Mouse (Mus musculus): ENCODE measurements around the gene Ms4a4d. TPM values are rescaled to one million over a fixed set of nuclear protein-coding genes. Genes with fewer than 3 reads are reported as not detected.
"Not testable (repeated sequence)": the region's sequence is repeated elsewhere in the genome, so short reads cannot be mapped to it uniquely, and the experiment has no call there.

Ms4a4d gene
- polyA plus RNA-seq, 1 experiment from 2014 or later, result 3.8 TPM

GRCm38 (mm10) chr19:11500796-11501195, 35.8 kb upstream of the Ms4a4d start:
- Histone ChIP-seq H3K9ac (replicated peaks; ENCODE audit: low read depth) (no peak overlapping the region), H3K4me3 (ENCODE audit: low read depth, low read length) (no peak overlapping the region), H3K36me3 (ENCODE audit: insufficient read depth, low read length) (no peaks in the 10 kb centered on the region), H3K27me3 (replicated peaks; ENCODE audit: insufficient read depth, low read length) (no peaks in the 10 kb centered on the region), H3K4me1 (ENCODE audit: insufficient read depth, low read depth, low read length) (no peaks in the 10 kb centered on the region), H3K27ac (ENCODE audit: low read length) (no peak overlapping the region), H3K4me2 (replicated peaks; ENCODE audit: low read depth, low read length) (no peak overlapping the region), H3K9me3 (ENCODE audit: low read length) (no peaks in the 10 kb centered on the region)
- DNase-seq (ENCODE audit: low spot score) (no peak), ATAC-seq (no peak)
- TF ChIP-seq CTCF (IDR thresholded peaks at IDR 0.05) (no peak), EP300 (IDR thresholded peaks at IDR 0.05) (no peak)
- WGBS, result 89% methylated on average over 1 of the region's 1 CpGs

- TF ChIP-seq EP300 (IDR thresholded peaks at IDR 0.05) (no peak), CTCF (IDR thresholded peaks at IDR 0.05) (no peak)
- Histone ChIP-seq H3K4me1 (ENCODE audit: insufficient read depth, low read depth, low read length) (no peaks in the 10 kb centered on the region), H3K4me3 (ENCODE audit: low read depth, low read length) (no peak overlapping the region), H3K9ac (replicated peaks; ENCODE audit: low read depth) (no peak overlapping the region), H3K27ac (ENCODE audit: low read length) (no peak overlapping the region), H3K4me2 (replicated peaks; ENCODE audit: low read depth, low read length) (no peak overlapping the region), H3K9me3 (ENCODE audit: low read length) (no peaks in the 10 kb centered on the region), H3K36me3 (ENCODE audit: insufficient read depth, low read length) (no peaks in the 10 kb centered on the region), H3K27me3 (replicated peaks; ENCODE audit: insufficient read depth, low read length) (no peaks in the 10 kb centered on the region)
- WGBS, result 78% methylated on average over 4 of the region's 4 CpGs
- ATAC-seq, result no peak
- no peak for DNase-seq (ENCODE audit: low spot score)
These were observed 35.3 kb upstream of the Ms4a4d start for GRCm38 (mm10) chr19:11501326-11501725.

DNA sequence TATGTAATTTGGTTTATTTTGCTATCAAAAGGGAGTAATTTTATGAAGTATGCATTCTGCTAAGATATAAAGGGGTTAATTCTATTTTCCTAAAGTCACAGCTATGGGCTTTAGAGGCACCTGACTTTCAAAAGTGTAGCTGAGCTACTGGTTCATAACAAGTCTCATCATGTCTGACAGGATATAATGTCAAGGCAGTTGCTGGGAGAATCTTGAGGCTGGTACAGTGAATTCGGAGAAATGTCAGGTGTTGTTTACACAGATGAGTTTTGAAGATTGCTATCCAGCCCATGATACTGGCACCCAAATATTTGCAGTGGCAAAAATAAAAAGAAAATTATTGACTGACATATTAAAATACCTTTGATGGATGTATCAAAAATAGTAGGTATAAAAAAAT, 31.7 kb upstream of the Ms4a4d start:
- no peaks in the 10 kb centered on the region for H3K4me1 ChIP-seq (ENCODE audit: insufficient read depth, low read depth, low read length)
- TF ChIP-seq CTCF (IDR thresholded peaks at IDR 0.05), result no peak
- no peak for TF ChIP-seq EP300 (IDR thresholded peaks at IDR 0.05)
- no peak for DNase-seq (ENCODE audit: low spot score)
- H3K4me2 ChIP-seq (replicated peaks; ENCODE audit: low read depth, low read length), result no peak overlapping the region
- H3K27ac ChIP-seq (ENCODE audit: low read length), result no peak overlapping the region
- WGBS, result 64% methylated on average over 1 of the region's 1 CpGs
- no peaks in the 10 kb centered on the region for H3K27me3 ChIP-seq (replicated peaks; ENCODE audit: insufficient read depth, low read length)
- H3K9me3 ChIP-seq (ENCODE audit: low read length), result no peaks in the 10 kb centered on the region
- no peak for ATAC-seq
- H3K36me3 ChIP-seq (ENCODE audit: insufficient read depth, low read length), result no peaks in the 10 kb centered on the region
- H3K4me3 ChIP-seq (ENCODE audit: low read depth, low read length), result no peak overlapping the region
- H3K9ac ChIP-seq (replicated peaks; ENCODE audit: low read depth), result no peak overlapping the region

DNA sequence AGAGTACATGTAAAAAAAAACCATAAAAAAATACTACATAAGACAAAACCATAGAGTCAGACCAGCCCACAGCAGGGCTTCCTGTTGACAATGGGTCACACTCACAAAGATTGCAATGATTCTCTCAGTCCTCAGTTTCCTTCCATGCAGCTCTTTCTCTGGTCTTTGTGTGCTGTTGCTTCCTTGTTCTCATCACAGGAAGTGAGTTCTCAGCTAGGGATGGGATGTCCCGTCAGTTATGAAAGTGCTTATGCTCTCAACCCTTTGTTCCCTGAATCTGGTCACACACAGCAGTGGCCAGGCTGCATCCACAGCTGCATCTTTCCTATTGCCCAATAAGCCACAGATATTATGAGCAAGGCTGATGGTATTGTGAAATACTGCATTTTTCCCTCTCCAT, 23.1 kb upstream of the Ms4a4d start:
- WGBS, result 38% methylated on average over 1 of the region's 1 CpGs
- Histone ChIP-seq H3K27ac (ENCODE audit: low read length) (no peak overlapping the region), H3K9me3 (ENCODE audit: low read length) (no peaks in the 10 kb centered on the region), H3K4me1 (ENCODE audit: insufficient read depth, low read depth, low read length) (no peaks in the 10 kb centered on the region), H3K9ac (replicated peaks; ENCODE audit: low read depth) (no peak overlapping the region), H3K4me2 (replicated peaks; ENCODE audit: low read depth, low read length) (no peak overlapping the region), H3K4me3 (ENCODE audit: low read depth, low read length) (no peak overlapping the region), H3K27me3 (replicated peaks; ENCODE audit: insufficient read depth, low read length) (no peaks in the 10 kb centered on the region), H3K36me3 (ENCODE audit: insufficient read depth, low read length) (no peaks in the 10 kb centered on the region)
- TF ChIP-seq CTCF (IDR thresholded peaks at IDR 0.05) (no peak), EP300 (IDR thresholded peaks at IDR 0.05) (no peak)
- DNase-seq (ENCODE audit: low spot score), result peak; percentile 26
- ATAC-seq, result no peak

GRCm38 (mm10) chr19:11516246-11516645, 20.4 kb upstream of the Ms4a4d start, which contains the start of gene Ms4a6b:
TSS of gene Ms4a6b (plus strand) at chr19:11516512.
- no peak for TF ChIP-seq CTCF (IDR thresholded peaks at IDR 0.05)
- no peak for TF ChIP-seq EP300 (IDR thresholded peaks at IDR 0.05)
- no peaks in the 10 kb centered on the region for H3K4me1 ChIP-seq (ENCODE audit: insufficient read depth, low read depth, low read length)
- no peak within 1 kb of the TSS for H3K4me2 ChIP-seq (replicated peaks; ENCODE audit: low read depth, low read length)
- no peaks in the 10 kb centered on the region for H3K36me3 ChIP-seq (ENCODE audit: insufficient read depth, low read length)
- no peak within 1 kb of the TSS for H3K4me3 ChIP-seq (ENCODE audit: low read depth, low read length)
- no peak for ATAC-seq
- no peaks in the 10 kb centered on the region for H3K27me3 ChIP-seq (replicated peaks; ENCODE audit: insufficient read depth, low read length)
- H3K27ac ChIP-seq (ENCODE audit: low read length), result no peak within 1 kb of the TSS
- no peak for DNase-seq (ENCODE audit: low spot score)
- H3K9me3 ChIP-seq (ENCODE audit: low read length), result no peaks in the 10 kb centered on the region
- H3K9ac ChIP-seq (replicated peaks; ENCODE audit: low read depth), result no peak within 1 kb of the TSS

GRCm38 (mm10) chr19:11516845-11517244, 19.8 kb upstream of the Ms4a4d start:
- TF ChIP-seq EP300 (IDR thresholded peaks at IDR 0.05) (no peak), CTCF (IDR thresholded peaks at IDR 0.05) (no peak)
- no peak for DNase-seq (ENCODE audit: low spot score)
- Histone ChIP-seq H3K4me3 (ENCODE audit: low read depth, low read length) (no peak overlapping the region), H3K4me1 (ENCODE audit: insufficient read depth, low read depth, low read length) (no peaks in the 10 kb centered on the region), H3K27me3 (replicated peaks; ENCODE audit: insufficient read depth, low read length) (no peaks in the 10 kb centered on the region), H3K27ac (ENCODE audit: low read length) (no peak overlapping the region), H3K9ac (replicated peaks; ENCODE audit: low read depth) (no peak overlapping the region), H3K9me3 (ENCODE audit: low read length) (no peaks in the 10 kb centered on the region), H3K36me3 (ENCODE audit: insufficient read depth, low read length) (no peaks in the 10 kb centered on the region), H3K4me2 (replicated peaks; ENCODE audit: low read depth, low read length) (no peak overlapping the region)
- 51% methylated on average over 4 of the region's 4 CpGs for WGBS
- no peak for ATAC-seq

- not testable (repeated sequence) for H3K27me3 ChIP-seq (replicated peaks; ENCODE audit: insufficient read depth, low read length); H3K9me3 ChIP-seq (ENCODE audit: low read length); H3K4me2 ChIP-seq (replicated peaks; ENCODE audit: low read depth, low read length); H3K4me1 ChIP-seq (ENCODE audit: insufficient read depth, low read depth, low read length); H3K9ac ChIP-seq (replicated peaks; ENCODE audit: low read depth); H3K27ac ChIP-seq (ENCODE audit: low read length); H3K36me3 ChIP-seq (ENCODE audit: insufficient read depth, low read length); ATAC-seq; H3K4me3 ChIP-seq (ENCODE audit: low read depth, low read length)
- WGBS, result 10% methylated on average over 1 of the region's 1 CpGs
- DNase-seq (ENCODE audit: low spot score), result peak; percentile 36
These were observed 19.2 kb upstream of the Ms4a4d start for GRCm38 (mm10) chr19:11517373-11517772.

GRCm38 (mm10) chr19:11518356-11518755, 18.2 kb upstream of the Ms4a4d start:
- not testable (repeated sequence) for DNase-seq (ENCODE audit: low spot score); H3K27me3 ChIP-seq (replicated peaks; ENCODE audit: insufficient read depth, low read length); H3K27ac ChIP-seq (ENCODE audit: low read length); H3K4me1 ChIP-seq (ENCODE audit: insufficient read depth, low read depth, low read length); H3K9ac ChIP-seq (replicated peaks; ENCODE audit: low read depth); H3K9me3 ChIP-seq (ENCODE audit: low read length); H3K4me2 ChIP-seq (replicated peaks; ENCODE audit: low read depth, low read length); H3K4me3 ChIP-seq (ENCODE audit: low read depth, low read length); ATAC-seq; H3K36me3 ChIP-seq (ENCODE audit: insufficient read depth, low read length)
- whole genome bisulfite sequencing, result 59% methylated on average over 2 of the region's 2 CpGs
